Mouse (Mus musculus) olfactory bulb, adult 2 months (tissue): ENCODE results near the gene Extl1.

Source experiments
- CTCF ChIP-seq: fragments of 200-500 bp; IDR thresholded peaks from 2 replicates; pipeline ENCODE4 v1.5.1; 2012; ENCODE audit warnings: low read depth, mild to moderate bottlenecking, low read length, moderate library complexity; ENCODE audit not compliant: insufficient read depth
- POLR2A ChIP-seq: fragments of 200-500 bp; IDR thresholded peaks from 2 replicates; pipeline ENCODE4 v1.6.1; 2012; ENCODE audit warnings: mild to moderate bottlenecking, low read depth, low read length, moderate library complexity; ENCODE audit not compliant: insufficient read depth

- TF ChIP-seq CTCF: no peak
- no peak for TF ChIP-seq POLR2A
Measured at GRCm38 (mm10) chr4:134324655-134325054, 59.0 kb downstream of the Extl1 start.
